ENCODE assay signal across 31 mouse cellular contexts in the genomic region with DNA sequence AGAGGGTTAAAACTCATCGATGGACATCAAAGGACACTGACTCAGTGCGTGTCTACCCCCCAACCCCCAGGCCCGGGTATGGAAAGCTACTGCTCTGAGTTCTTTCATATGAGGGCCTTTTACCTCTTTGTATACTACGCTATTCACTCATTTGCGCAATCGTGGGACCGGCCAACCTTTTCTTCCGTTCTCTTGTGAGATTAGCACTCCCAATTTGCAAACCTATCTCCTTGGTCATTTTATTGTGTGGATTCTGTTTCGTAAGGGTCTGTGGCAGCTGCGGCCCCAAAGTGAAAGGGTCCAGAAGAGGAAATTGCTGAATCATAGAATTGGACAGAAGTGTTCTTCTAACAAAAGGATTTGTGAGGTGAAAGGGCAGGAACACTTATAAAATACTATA. TPM values are rescaled to one million over a fixed set of nuclear protein-coding genes. Genes with fewer than 3 reads are reported as not detected.
DNase-seq lines count a peak whose midpoint lies in the region; ATAC-seq lines count a peak whose summit lies in the region.
"Had no signal": no experiment of that assay in that cellular context is flagged by ENCODE, and none has a peak within 500 bp of the region (broad histone marks: within the 10 kb centered on the region; RNA-seq: fewer than 3 reads in every experiment).

No protein-coding gene starts in this region.

- no peaks in the 10 kb centered on the region for H3K36me3 ChIP-seq in forebrain, embryonic 10.5 days (replicated peaks)
- no peaks in the 10 kb centered on the region for H3K36me3 ChIP-seq in forebrain, embryonic 14.5 days (ENCODE audit: control insufficient read depth, insufficient read depth, low read length)
- no peaks in the 10 kb centered on the region for H3K36me3 ChIP-seq in midbrain, embryonic 12.5 days
- no peaks in the 10 kb centered on the region for H3K36me3 ChIP-seq in midbrain, embryonic 15.5 days (replicated peaks)
- H3K36me3 ChIP-seq in limb, embryonic 10.5 days = no peaks in the 10 kb centered on the region
- H3K36me3 ChIP-seq: embryonic facial prominence, embryonic 12.5 days; G1E; heart, embryonic 13.5 days; limb, embryonic 15.5 days; liver, embryonic 13.5 days; midbrain, embryonic 13.5 days; neural tube, embryonic 15.5 days had no signal

- no peak for ATAC-seq in forebrain, embryonic 14.5 days
- ATAC-seq in midbrain, embryonic 12.5 days (ENCODE audit: low FRiP score, low read depth) = no peak
- ATAC-seq in midbrain, embryonic 15.5 days (replicated peaks) = no peak
- peak; percentile 52 for ATAC-seq in megakaryocyte progenitor cell, adult 5-6 weeks (replicated peaks; ENCODE audit: poor library complexity)
- ATAC-seq: hindbrain, postnatal 0 days; intestine, postnatal 0 days had no signal

- no peaks in the 10 kb centered on the region for H3K9me3 ChIP-seq in forebrain, embryonic 10.5 days
- no peaks in the 10 kb centered on the region for H3K9me3 ChIP-seq in forebrain, embryonic 14.5 days (replicated peaks; ENCODE audit: control insufficient read depth, low read length)
- H3K9me3 ChIP-seq in midbrain, embryonic 12.5 days = no peaks in the 10 kb centered on the region
- no peaks in the 10 kb centered on the region for H3K9me3 ChIP-seq in midbrain, embryonic 15.5 days
- H3K9me3 ChIP-seq in limb, embryonic 10.5 days (replicated peaks) = no peaks in the 10 kb centered on the region
- H3K9me3 ChIP-seq: embryonic facial prominence, embryonic 12.5 days; G1E; heart, embryonic 13.5 days; limb, embryonic 15.5 days; liver, embryonic 13.5 days; midbrain, embryonic 13.5 days; neural tube, embryonic 15.5 days had no signal

- DNase-seq in forebrain, embryonic 10.5 days (ENCODE audit: extremely low spot score, low spot score) = no peak
- no peak for DNase-seq in forebrain, embryonic 14.5 days (ENCODE audit: low spot score)
- DNase-seq in limb, embryonic 10.5 days (ENCODE audit: low spot score) = peak; percentile 30
- no peak for DNase-seq in right cerebral cortex, postnatal 14 days
- no peak for DNase-seq in adrenal gland, adult (ENCODE audit: inconsistent age in 2 of 2, low spot score in 1 of 2)
- DNase-seq: adrenal gland, postnatal 10 days; cerebellum, adult 11 months; cerebellum, adult 9-10 months; cerebellum, postnatal 36 days; heart, postnatal 10 days; kidney, adult 9 months; kidney, postnatal 10 days; liver, embryonic 13.5 days; lung, adult 18-20 months; lung, postnatal 10 days; right cerebral cortex, adult 18-20 months; thymus, postnatal 14 days had no signal

- 27% methylated on average over 10 of the region's 10 CpGs for WGBS in forebrain, embryonic 10.5 days
- WGBS in forebrain, embryonic 14.5 days = 42% methylated on average over 10 of the region's 10 CpGs
- WGBS in midbrain, embryonic 12.5 days = 27% methylated on average over 10 of the region's 10 CpGs
- WGBS in midbrain, embryonic 15.5 days = 32% methylated on average over 10 of the region's 10 CpGs
- 22% methylated on average over 10 of the region's 10 CpGs for WGBS in limb, embryonic 10.5 days

- peaks cover 35% of the 10 kb centered on the region for H3K27me3 ChIP-seq in forebrain, embryonic 10.5 days (ENCODE audit: poor library complexity, severe bottlenecking)
- no peaks in the 10 kb centered on the region for H3K27me3 ChIP-seq in forebrain, embryonic 14.5 days (replicated peaks; ENCODE audit: control insufficient read depth, insufficient read depth, low read length)
- peaks cover 22% of the 10 kb centered on the region for H3K27me3 ChIP-seq in midbrain, embryonic 12.5 days
- H3K27me3 ChIP-seq in midbrain, embryonic 15.5 days (replicated peaks) = peaks cover 19% of the 10 kb centered on the region
- H3K27me3 ChIP-seq in limb, embryonic 10.5 days (ENCODE audit: low read depth, poor library complexity, severe bottlenecking) = peaks cover 31% of the 10 kb centered on the region
- H3K27me3 ChIP-seq: embryonic facial prominence, embryonic 12.5 days had no signal

- H3K27ac ChIP-seq in forebrain, embryonic 10.5 days = peak overlapping the region; percentile 87
- no peak overlapping the region for H3K27ac ChIP-seq in forebrain, embryonic 14.5 days (ENCODE audit: low read depth, low read length)
- no peak overlapping the region for H3K27ac ChIP-seq in midbrain, embryonic 12.5 days (replicated peaks)
- H3K27ac ChIP-seq in midbrain, embryonic 15.5 days = no peak overlapping the region
- H3K27ac ChIP-seq in limb, embryonic 10.5 days = 0 out of 2 replicates have a peak overlapping the region, but pooled peaks have one; percentile 87
- H3K27ac ChIP-seq: embryonic facial prominence, embryonic 12.5 days; heart, embryonic 13.5 days; hindbrain, postnatal 0 days; limb, embryonic 15.5 days; liver, embryonic 13.5 days; midbrain, embryonic 13.5 days; neural tube, embryonic 15.5 days had no signal

- no peak overlapping the region for H3K9ac ChIP-seq in forebrain, embryonic 14.5 days (ENCODE audit: low read length)
- no peak overlapping the region for H3K9ac ChIP-seq in midbrain, embryonic 12.5 days (replicated peaks)
- H3K9ac ChIP-seq in midbrain, embryonic 15.5 days = no peak overlapping the region
- H3K9ac ChIP-seq: embryonic facial prominence, embryonic 12.5 days; limb, embryonic 15.5 days; liver, embryonic 13.5 days; midbrain, embryonic 13.5 days; neural tube, embryonic 15.5 days had no signal

- H3K4me2 ChIP-seq in forebrain, embryonic 14.5 days (ENCODE audit: low read length) = no peak overlapping the region
- H3K4me2 ChIP-seq in midbrain, embryonic 12.5 days (replicated peaks) = peak overlapping the region; percentile 63; the same call in 1 of the 2 replicates
- H3K4me2 ChIP-seq in midbrain, embryonic 15.5 days = no peak overlapping the region

- peak overlapping the region; percentile 54 for H3K4me3 ChIP-seq in forebrain, embryonic 10.5 days
- H3K4me3 ChIP-seq in forebrain, embryonic 14.5 days (ENCODE audit: low read depth, low read length) = no peak overlapping the region
- H3K4me3 ChIP-seq in midbrain, embryonic 12.5 days = no peak overlapping the region
- no peak overlapping the region for H3K4me3 ChIP-seq in midbrain, embryonic 15.5 days
- peak overlapping the region; percentile 55 for H3K4me3 ChIP-seq in limb, embryonic 10.5 days
- H3K4me3 ChIP-seq: liver, embryonic 13.5 days had no signal

- H3K4me1 ChIP-seq in forebrain, embryonic 10.5 days = peaks cover 16% of the 10 kb centered on the region
- no peaks in the 10 kb centered on the region for H3K4me1 ChIP-seq in forebrain, embryonic 14.5 days (ENCODE audit: control insufficient read depth, insufficient read depth, low read length)
- no peaks in the 10 kb centered on the region for H3K4me1 ChIP-seq in midbrain, embryonic 12.5 days
- peaks cover 6% of the 10 kb centered on the region; the same call in 1 of the 2 replicates for H3K4me1 ChIP-seq in midbrain, embryonic 15.5 days
- H3K4me1 ChIP-seq in limb, embryonic 10.5 days = no peaks in the 10 kb centered on the region
- H3K4me1 ChIP-seq: embryonic facial prominence, embryonic 12.5 days; heart, embryonic 13.5 days; limb, embryonic 15.5 days; liver, embryonic 13.5 days had no signal

RNA-seq across cellular contexts. Expression of a gene that starts 1.2 kb away (rescaled TPM):
- 73.3 and 79.8 TPM in 2 replicates for polyA plus RNA-seq in forebrain, embryonic 10.5 days (2016; fragmentation: Nextera tagmentation; extraction: Ambion mirVana)
- 0.74 and 1.1 TPM in 2 replicates for polyA plus RNA-seq in forebrain, embryonic 14.5 days (2014; fragmentation: Nextera tagmentation; extraction: Ambion mirVana)
- polyA plus RNA-seq in midbrain, embryonic 12.5 days (2016; fragmentation: Nextera tagmentation; extraction: Ambion mirVana) = 16.0 and 17.6 TPM in 2 replicates
- 0.51 and 0.81 TPM in 2 replicates for polyA plus RNA-seq in midbrain, embryonic 15.5 days (2015; fragmentation: Nextera tagmentation; extraction: Ambion mirVana)
- polyA plus RNA-seq in limb, embryonic 10.5 days (2016; fragmentation: Nextera tagmentation; extraction: Ambion mirVana) = 127 and 146 TPM in 2 replicates
- total RNA-seq in megakaryocyte progenitor cell, adult 5-6 weeks (2015) = not detected in 2 replicates
- total RNA-seq in megakaryocyte progenitor cell, adult 5-6 weeks (2017) = not detected in 2 replicates
- total RNA-seq: G1E; heart, adult 8-10 months; hematopoietic stem cell, adult 5-6 weeks; left cerebral cortex, postnatal 14 days had no signal
- polyA plus RNA-seq: G1E had no signal

Comparison
In these comparisons a context has a peak if more than half of its experiments do, and no peak if none do; other contexts are left out.
1. H3K27ac ChIP-seq: peak in forebrain, embryonic 10.5 days (single experiment) and limb, embryonic 10.5 days (single experiment); none in forebrain, embryonic 14.5 days (single experiment), midbrain, embryonic 12.5 days (single experiment) and midbrain, embryonic 15.5 days (single experiment).
2. H3K4me3 ChIP-seq: peak in forebrain, embryonic 10.5 days (single experiment) and limb, embryonic 10.5 days (single experiment); none in forebrain, embryonic 14.5 days (single experiment), midbrain, embryonic 12.5 days (single experiment) and midbrain, embryonic 15.5 days (single experiment).